Mouse (Mus musculus): ENCODE measurements around the gene Rcc2.

DNA sequence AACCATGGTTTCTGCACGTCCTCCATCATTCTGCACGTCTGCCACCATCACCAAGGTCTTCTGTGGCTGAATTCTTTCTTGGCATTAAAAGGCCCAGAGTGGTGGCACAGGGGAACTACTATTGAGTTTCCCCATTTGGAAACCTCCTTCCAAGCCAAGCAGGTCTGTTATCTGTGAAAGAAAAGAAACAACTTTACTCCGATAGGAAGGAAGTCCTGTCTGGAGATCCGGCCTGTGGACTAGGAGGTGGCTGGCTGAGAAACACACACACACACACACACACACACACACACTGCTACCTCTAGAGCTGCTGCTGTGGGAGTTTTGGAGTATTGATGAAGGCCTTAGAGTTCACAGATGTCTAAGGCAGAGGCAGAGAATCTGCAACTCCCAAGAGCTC is 6.8 kb upstream of the Rcc2 start:
- no peak for TF ChIP-seq EP300 (IDR thresholded peaks at IDR 0.05; ENCODE audit: low read depth)
- TF ChIP-seq CTCF (IDR thresholded peaks at IDR 0.05; ENCODE audit: low read depth), result no peak
